Mouse (Mus musculus) kidney, postnatal 10 days (tissue): ENCODE results near the gene Adam11.
"Not testable (repeated sequence)": the region's sequence is repeated elsewhere in the genome, so short reads cannot be mapped to it uniquely, and the experiment has no call there.

Experiments
- DNase-seq: peaks from one replicate; pipeline ENCODE4 v3.0.0; 2021; ENCODE audit warnings: mixed read lengths

Adam11 gene

DNA sequence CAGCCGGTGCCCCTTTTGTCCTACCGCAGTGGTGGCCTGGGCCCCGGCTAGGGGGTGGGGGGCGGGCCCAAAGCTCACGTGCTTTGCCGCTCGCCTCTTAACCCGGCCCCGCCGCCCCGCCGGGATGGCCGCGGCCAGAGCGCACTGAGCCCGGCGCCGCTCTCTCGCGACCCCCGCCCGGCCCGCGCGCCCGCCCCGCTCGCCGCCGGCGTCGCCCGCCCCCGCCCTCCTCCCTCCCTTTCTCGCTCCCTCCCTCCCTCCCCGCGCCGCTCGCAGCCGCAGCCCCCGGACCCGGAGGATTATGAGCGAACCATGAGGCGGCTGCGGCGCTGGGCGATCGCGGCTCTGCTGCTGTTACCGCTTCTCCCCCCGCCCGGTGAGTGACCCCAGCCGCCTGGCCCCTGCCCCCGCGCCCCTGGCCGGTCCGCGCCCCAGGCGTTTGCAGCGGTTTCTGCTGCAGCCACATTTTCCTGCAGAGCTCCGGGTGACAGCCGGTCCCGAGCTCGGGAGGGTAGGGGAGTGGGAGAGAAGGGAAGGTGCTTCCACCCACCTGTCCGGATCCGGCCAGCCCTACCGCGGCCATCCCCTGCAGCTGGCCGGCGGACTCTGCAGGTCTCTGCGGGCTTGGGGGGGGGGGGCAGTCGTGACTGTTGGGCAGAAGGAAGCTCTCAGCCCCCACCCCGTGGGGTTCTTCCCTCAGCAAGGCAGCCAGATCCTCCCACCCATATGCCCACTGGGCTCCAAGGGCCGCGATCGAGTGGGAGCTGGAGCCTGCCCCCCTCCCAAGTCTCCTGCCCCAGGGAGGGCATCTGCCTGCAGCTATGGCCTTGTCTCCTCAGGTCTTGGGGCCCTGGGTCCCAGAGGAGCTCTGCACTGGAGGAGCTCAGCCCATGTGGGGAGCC lies at the start of gene Adam11:
Gene Adam11 (plus strand): TSS at position 131 of the 902 bp plus-strand sequence.
- DNase-seq: peak; percentile 38

DNA sequence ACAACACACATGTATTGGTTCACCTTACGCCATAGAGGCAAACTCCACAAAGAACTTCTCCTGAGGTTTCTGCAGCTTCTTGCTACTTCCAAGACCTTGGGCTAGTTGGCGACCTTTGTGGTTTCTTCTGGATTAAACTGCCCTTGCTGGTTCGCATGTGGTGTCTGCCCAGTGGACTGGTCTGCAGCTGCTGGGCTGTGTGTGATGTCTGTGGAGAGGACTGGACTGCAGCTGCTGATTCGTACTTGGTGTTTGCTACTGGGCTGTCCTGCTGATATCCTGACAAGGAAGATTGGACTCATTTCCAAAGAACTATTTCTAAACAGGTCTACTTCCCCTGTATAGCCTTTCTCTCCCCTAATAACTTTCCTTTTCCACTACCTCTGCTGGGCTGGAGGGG lies 48.8 kb upstream of the Adam11 start:
- no peak for DNase-seq

GRCm38 (mm10) chr11:102714578-102714977 lies 46.7 kb upstream of the Adam11 start:
- not testable (repeated sequence) for DNase-seq

GRCm38 (mm10) chr11:102716135-102716534 lies 45.1 kb upstream of the Adam11 start:
- DNase-seq: no peak

DNA sequence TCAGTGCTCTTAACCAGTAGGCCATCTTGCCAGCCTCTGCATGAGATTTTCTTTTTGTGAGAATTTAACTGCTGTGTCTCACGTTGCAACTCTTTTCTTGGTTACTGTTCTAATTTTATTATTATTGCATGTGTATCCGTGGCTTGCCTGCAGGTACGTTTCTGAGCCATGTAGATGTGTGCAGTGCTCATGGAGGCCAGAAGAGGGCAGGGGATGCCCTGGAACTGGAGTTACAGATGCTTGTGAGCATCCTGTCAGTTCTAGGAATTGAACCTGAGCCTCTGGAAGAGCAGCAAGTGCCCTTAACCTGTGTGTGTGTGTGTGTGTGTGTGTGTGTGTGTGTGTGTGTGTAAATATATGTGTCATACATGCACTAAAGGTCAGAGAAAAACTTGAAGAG lies 35.7 kb upstream of the Adam11 start:
- DNase-seq: peak; percentile 32

GRCm38 (mm10) chr11:102728614-102729013 lies 32.6 kb upstream of the Adam11 start:
- DNase-seq: peak; percentile 34

- DNase-seq: no peak
Measured at GRCm38 (mm10) chr11:102729835-102730234, 31.4 kb upstream of the Adam11 start.

GRCm38 (mm10) chr11:102731366-102731765 lies 29.9 kb upstream of the Adam11 start:
- no peak for DNase-seq

- no peak for DNase-seq
Measured at GRCm38 (mm10) chr11:102733146-102733545, 28.1 kb upstream of the Adam11 start.

- no peak for DNase-seq
Measured at GRCm38 (mm10) chr11:102734961-102735360, 26.3 kb upstream of the Adam11 start.

- no peak for DNase-seq
Measured at GRCm38 (mm10) chr11:102738046-102738445, 23.2 kb upstream of the Adam11 start.

DNA sequence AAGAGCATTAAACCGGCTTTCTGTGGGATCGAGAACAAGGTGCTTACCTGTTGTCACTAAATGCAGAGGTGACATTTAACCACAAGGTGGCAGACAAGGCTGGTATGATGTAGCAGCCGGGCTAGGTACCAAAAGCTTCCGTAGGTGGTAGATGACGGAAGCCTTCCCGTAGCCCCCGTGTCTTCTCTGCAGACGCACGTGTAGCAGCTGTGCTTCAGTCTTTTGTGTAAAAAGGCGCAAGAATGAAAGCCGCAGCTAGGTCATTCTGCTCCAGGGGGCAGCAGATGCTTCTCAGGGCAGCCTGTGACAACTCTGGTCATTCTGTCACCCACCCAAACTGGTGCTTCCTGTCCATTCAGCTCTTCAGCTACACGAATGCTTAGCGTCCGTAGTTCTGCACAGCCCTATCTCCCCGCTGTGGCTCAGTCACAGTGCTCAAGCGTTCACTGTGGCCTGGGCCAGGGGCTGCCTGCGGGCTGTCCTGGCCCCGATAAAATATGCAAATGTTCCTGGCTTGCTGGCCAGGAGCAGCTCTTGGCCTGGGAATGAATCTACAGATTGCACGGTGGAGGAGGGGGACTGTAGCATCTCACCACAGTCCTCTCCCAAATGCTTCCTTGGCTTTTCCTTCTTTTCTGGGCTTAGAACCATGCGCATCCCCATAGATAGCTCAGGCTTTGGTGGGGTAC lies 21.8 kb upstream of the Adam11 start:
- peak; percentile 64 for DNase-seq

- no peak for DNase-seq
Measured at GRCm38 (mm10) chr11:102740634-102741033, 20.6 kb upstream of the Adam11 start.

- DNase-seq: peak; percentile 66
Measured at GRCm38 (mm10) chr11:102741129-102741950, 19.9 kb upstream of the Adam11 start.

GRCm38 (mm10) chr11:102742066-102742465 lies 19.2 kb upstream of the Adam11 start:
- DNase-seq: no peak

DNA sequence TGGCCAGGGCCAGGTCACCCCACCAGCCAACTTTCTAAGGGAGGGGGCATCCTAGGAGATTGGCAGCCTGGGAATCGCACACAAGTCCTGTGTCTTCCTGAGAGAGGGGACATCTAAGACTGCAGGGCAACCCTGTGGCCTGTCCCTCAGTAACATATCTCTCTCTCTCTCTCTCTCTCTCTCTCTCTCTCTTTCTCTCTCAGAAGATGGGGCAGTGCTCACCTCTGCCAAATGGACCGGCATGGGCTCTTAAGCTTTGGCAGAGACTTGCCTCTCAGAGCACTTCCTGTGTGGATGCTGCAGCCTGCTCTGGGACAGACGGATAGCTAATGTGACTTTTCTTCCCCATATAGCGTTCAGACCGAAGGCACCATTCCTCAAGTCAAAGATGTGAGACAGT lies 18.4 kb upstream of the Adam11 start:
- DNase-seq: no peak

- no peak for DNase-seq
Measured at GRCm38 (mm10) chr11:102744746-102745145, 16.5 kb upstream of the Adam11 start.

GRCm38 (mm10) chr11:102747866-102748265 lies 13.4 kb upstream of the Adam11 start:
- no peak for DNase-seq

- peak; percentile 59 for DNase-seq
Measured at GRCm38 (mm10) chr11:102748381-102748780, 12.9 kb upstream of the Adam11 start.

- DNase-seq: no peak
Measured at GRCm38 (mm10) chr11:102749712-102750111, 11.5 kb upstream of the Adam11 start.

- peak; percentile 24 for DNase-seq
Measured at GRCm38 (mm10) chr11:102752896-102753590, 8.2 kb upstream of the Adam11 start.

DNA sequence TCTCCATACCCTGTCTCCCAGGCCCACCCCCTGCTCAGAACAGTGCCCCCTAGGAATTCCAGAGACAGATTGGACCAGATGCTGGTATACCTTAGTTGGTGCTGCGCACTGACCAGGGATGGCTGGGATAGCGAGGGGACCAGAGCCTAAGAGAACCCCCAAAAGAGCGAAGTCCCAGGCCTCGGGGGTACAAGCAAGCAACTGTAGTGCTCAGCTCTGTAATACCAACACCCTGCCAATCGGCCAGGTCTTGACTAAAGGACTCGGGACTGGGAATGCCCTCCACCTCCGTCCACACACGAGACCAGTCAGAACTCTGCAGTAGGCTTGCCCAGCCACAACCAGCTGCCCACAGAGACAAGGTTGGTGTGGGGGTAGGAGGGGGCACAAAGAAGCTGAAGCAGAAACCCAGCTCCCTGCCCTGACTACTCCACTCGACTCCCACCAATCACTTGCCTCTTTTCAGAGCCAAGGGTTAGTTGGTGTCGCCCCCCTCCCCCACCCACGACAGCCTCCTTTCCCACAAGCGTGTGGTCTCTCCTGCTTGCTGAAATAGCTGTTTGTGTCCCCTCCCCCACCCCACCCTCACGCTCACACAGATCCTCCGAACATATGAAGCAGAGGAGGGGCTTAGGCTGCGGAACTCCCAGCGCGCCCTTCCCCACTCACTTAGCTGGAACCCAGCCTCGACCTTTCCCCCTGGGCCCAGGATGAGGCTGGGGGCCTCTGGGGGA lies 7.5 kb upstream of the Adam11 start:
- peak; percentile 37 for DNase-seq
